Mouse (Mus musculus) hindlimb bud, embryonic 11.5 days (tissue): ENCODE measurements around the gene Dgkz.

Experiments used
- DNase-seq: peaks from one replicate; pipeline ENCODE4 v3.0.0-alpha.2; 2012; ENCODE audit warnings: low read depth, low spot score; ENCODE audit errors: extremely low spot score

Dgkz gene

GRCm38 (mm10) chr2:91939303-91939935 is 36.2 kb downstream of the Dgkz start:
- DNase-seq = no peak

GRCm38 (mm10) chr2:91936154-91936553 is 39.5 kb downstream of the Dgkz start:
- no peak for DNase-seq

GRCm38 (mm10) chr2:91934826-91935525 is 40.7 kb downstream of the Dgkz start:
- no peak for DNase-seq

- DNase-seq = no peak
Measured at GRCm38 (mm10) chr2:91934016-91934415, 41.6 kb downstream of the Dgkz start.

GRCm38 (mm10) chr2:91933471-91933870 is 42.2 kb downstream of the Dgkz start:
- no peak for DNase-seq

GRCm38 (mm10) chr2:91932737-91933350 is 42.8 kb downstream of the Dgkz start:
- no peak for DNase-seq

- DNase-seq = no peak
Measured at GRCm38 (mm10) chr2:91932160-91932711, 43.4 kb downstream of the Dgkz start, which contains the start of gene Mdk. Mdk (minus strand) TSS chr2:91932297.

- DNase-seq = no peak
Measured at GRCm38 (mm10) chr2:91931328-91932159, 44.1 kb downstream of the Dgkz start.

- DNase-seq = no peak
Measured at GRCm38 (mm10) chr2:91930761-91931291, 44.8 kb downstream of the Dgkz start.

GRCm38 (mm10) chr2:91929936-91930335 is 45.7 kb downstream of the Dgkz start:
- peak; percentile 93 for DNase-seq

- no peak for DNase-seq
Measured at GRCm38 (mm10) chr2:91929455-91929854, 46.2 kb downstream of the Dgkz start.

GRCm38 (mm10) chr2:91928534-91929350 is 46.9 kb downstream of the Dgkz start:
- no peak for DNase-seq

GRCm38 (mm10) chr2:91927826-91928533 is 47.7 kb downstream of the Dgkz start:
- no peak for DNase-seq

GRCm38 (mm10) chr2:91926949-91927348 is 48.7 kb downstream of the Dgkz start, which contains the start of gene Chrm4:
Chrm4 (plus strand) TSS chr2:91927249.
- DNase-seq = no peak

GRCm38 (mm10) chr2:91925442-91925841 is 50.2 kb downstream of the Dgkz start:
- DNase-seq = no peak

GRCm38 (mm10) chr2:91924726-91925125 is 50.9 kb downstream of the Dgkz start:
- DNase-seq = no peak

- DNase-seq = no peak
Measured at GRCm38 (mm10) chr2:91923415-91924337, 52.0 kb downstream of the Dgkz start.
